Mouse (Mus musculus) T-cell, adult 2 months (primary cell): ENCODE measurements around the gene Sox2.

Experiments used
- DNase-seq: peaks from one replicate; pipeline ENCODE4 v3.0.0; 2022; ENCODE audit warnings: low spot score

Gene Sox2

GRCm38 (mm10) chr3:34649726-34650620 is at the start of gene Sox2:
Gene Sox2 (plus strand): TSS chr3:34650405.
- no peak for DNase-seq

GRCm38 (mm10) chr3:34601116-34601515 is 49.1 kb upstream of the Sox2 start:
- DNase-seq = no peak

GRCm38 (mm10) chr3:34614107-34614506 is 36.1 kb upstream of the Sox2 start:
- DNase-seq = no peak

- no peak for DNase-seq
Measured at GRCm38 (mm10) chr3:34615526-34615925, 34.7 kb upstream of the Sox2 start.

GRCm38 (mm10) chr3:34618934-34619333 is 31.3 kb upstream of the Sox2 start:
- no peak for DNase-seq

- no peak for DNase-seq
Measured at GRCm38 (mm10) chr3:34620121-34620520, 30.1 kb upstream of the Sox2 start.

GRCm38 (mm10) chr3:34624721-34625270 is 25.4 kb upstream of the Sox2 start:
- DNase-seq = no peak

GRCm38 (mm10) chr3:34626521-34626920 is 23.7 kb upstream of the Sox2 start:
- DNase-seq = no peak

GRCm38 (mm10) chr3:34630031-34630430 is 20.2 kb upstream of the Sox2 start:
- DNase-seq = no peak

GRCm38 (mm10) chr3:34630736-34631135 is 19.5 kb upstream of the Sox2 start:
- no peak for DNase-seq

GRCm38 (mm10) chr3:34636958-34637357 is 13.2 kb upstream of the Sox2 start:
- DNase-seq = no peak

- no peak for DNase-seq
Measured at GRCm38 (mm10) chr3:34637481-34637880, 12.7 kb upstream of the Sox2 start.

- DNase-seq = no peak
Measured at GRCm38 (mm10) chr3:34637926-34638325, 12.3 kb upstream of the Sox2 start.

GRCm38 (mm10) chr3:34638344-34638743 is 11.9 kb upstream of the Sox2 start:
- no peak for DNase-seq

GRCm38 (mm10) chr3:34639031-34639872 is 11.0 kb upstream of the Sox2 start:
- DNase-seq = no peak

- DNase-seq = no peak
Measured at GRCm38 (mm10) chr3:34639873-34640270, 10.3 kb upstream of the Sox2 start.

- no peak for DNase-seq
Measured at GRCm38 (mm10) chr3:34640276-34640675, 9.9 kb upstream of the Sox2 start.

GRCm38 (mm10) chr3:34640690-34641600 is 9.3 kb upstream of the Sox2 start:
- no peak for DNase-seq

GRCm38 (mm10) chr3:34641756-34642497 is 8.3 kb upstream of the Sox2 start:
- DNase-seq = no peak

GRCm38 (mm10) chr3:34642498-34642941 is 7.7 kb upstream of the Sox2 start:
- no peak for DNase-seq

- DNase-seq = no peak
Measured at GRCm38 (mm10) chr3:34643067-34643466, 7.1 kb upstream of the Sox2 start.
